Mouse (Mus musculus) liver, adult 2 months (tissue): Measurements from ENCODE around the gene Msrb1. TPM values are rescaled to one million over a fixed set of nuclear protein-coding genes. Genes with fewer than 3 reads are reported as not detected.

Experiments used
- DNase-seq: peaks from one replicate; pipeline ENCODE4 v3.0.0-alpha.2; 2011; ENCODE audit warnings: low read depth, low spot score; ENCODE audit errors: extremely low read depth
- H3K27ac ChIP-seq: fragments of 200-500 bp; replicated peaks from 2 replicates; pipeline ENCODE4 v1.5.1; 2012; ENCODE audit warnings: low read depth, mild to moderate bottlenecking, control low read depth, inconsistent platforms, low read length; ENCODE audit not compliant: insufficient read depth
- H3K27me3 ChIP-seq: fragments of 200-500 bp; 2 replicates; pipeline ENCODE4 v1.6.1; 2012; ENCODE audit warnings: mild to moderate bottlenecking, moderate library complexity, low read length, inconsistent platforms; ENCODE audit not compliant: control insufficient read depth, insufficient read depth
- H3K36me3 ChIP-seq: fragments of 200-500 bp; 2 replicates; pipeline ENCODE4 v1.6.1; 2012; ENCODE audit warnings: low read length, inconsistent platforms; ENCODE audit not compliant: control insufficient read depth, insufficient read depth
- H3K4me1 ChIP-seq: fragments of 200-500 bp; 2 replicates; pipeline ENCODE4 v1.6.1; 2011; ENCODE audit warnings: low read length; ENCODE audit not compliant: control insufficient read depth, insufficient read depth
- H3K4me3 ChIP-seq: fragments of 200-500 bp; 2 replicates; pipeline ENCODE4 v1.5.1; 2011; ENCODE audit warnings: low read depth, mild to moderate bottlenecking, control low read depth, low read length, moderate library complexity; ENCODE audit not compliant: insufficient read depth
- H3K79me2 ChIP-seq: fragments of 200-500 bp; 2 replicates; pipeline ENCODE4 v1.6.1; 2012; ENCODE audit warnings: inconsistent platforms, mild to moderate bottlenecking, low read length, moderate library complexity; ENCODE audit not compliant: control insufficient read depth, insufficient read depth
- H3K9ac ChIP-seq: fragments of 200-500 bp; 2 replicates; pipeline ENCODE4 v1.6.1; 2012; ENCODE audit warnings: low read depth, mild to moderate bottlenecking, control low read depth, inconsistent platforms, low read length
- CTCF ChIP-seq: fragments of 200-500 bp; IDR thresholded peaks from 2 replicates; pipeline ENCODE4 v1.5.1; 2011; ENCODE audit warnings: low read depth, low read length, control low read depth
- POLR2A ChIP-seq: fragments of 200-500 bp; IDR thresholded peaks from 2 replicates; pipeline ENCODE4 v1.6.1; 2011; ENCODE audit warnings: low read length, control low read depth; ENCODE audit not compliant: insufficient read depth; ENCODE audit errors: extremely low read depth
- WGBS: fragments of 180-500 bp; shearing (Covaris S2); methylation state at CpG from one replicate; pipeline ENCODE4 v1.1.7; 2018; 5-methylcytosine and 5-hydroxymethylcytosine counted together
- polyA plus RNA-seq: library from polyadenylated mRNA; depleted of rRNA; stranded (reverse); fragments of >200 nt; gene quantifications from 2 replicates; pipeline ENCODE4 v1.2.3, GENCODE M21; 2012
- total RNA-seq: library from RNA; depleted of rRNA; stranded (reverse); fragments of >200 nt; gene quantifications from 2 replicates; pipeline ENCODE4 v1.2.3, GENCODE M21; 2014

Msrb1 gene
- total and polyA plus RNA-seq, 2 experiments = 184 to 506 TPM

GRCm38 (mm10) chr17:24751528-24751927 is 15.1 kb downstream of the Msrb1 start:
- no peak overlapping the region for H3K27ac ChIP-seq
- H3K79me2 ChIP-seq = no peaks in the 10 kb centered on the region
- H3K4me3 ChIP-seq = no peak overlapping the region
- DNase-seq = no peak
- no peaks in the 10 kb centered on the region for H3K36me3 ChIP-seq
- WGBS = 38% methylated on average over 4 of the region's 4 CpGs
- peaks cover 7% of the 10 kb centered on the region; the same call in 1 of the 2 replicates for H3K27me3 ChIP-seq
- no peak overlapping the region for H3K9ac ChIP-seq
- peaks cover 6% of the 10 kb centered on the region; the same call in 1 of the 2 replicates for H3K4me1 ChIP-seq
- TF ChIP-seq POLR2A = no peak
- no peak for TF ChIP-seq CTCF

GRCm38 (mm10) chr17:24752415-24753394 is 16.3 kb downstream of the Msrb1 start, which contains the start of gene Hs3st6:
Gene Hs3st6, plus strand, starts transcription at chr17:24752988.
- Histone ChIP-seq H3K9ac (peak within 1 kb of the TSS; percentile 65), H3K4me3 (peak within 1 kb of the TSS; percentile 55), H3K36me3 (no peaks in the 10 kb centered on the region), H3K79me2 (no peaks in the 10 kb centered on the region), H3K4me1 (peaks cover 6% of the 10 kb centered on the region; the same call in 1 of the 2 replicates), H3K27ac (no peak within 1 kb of the TSS), H3K27me3 (peaks cover 7% of the 10 kb centered on the region; the same call in 1 of the 2 replicates)
- WGBS = under 1% methylated on average over 76 of the region's 82 CpGs
- TF ChIP-seq CTCF (no peak), POLR2A (0 out of 2 replicates have a peak, but pooled peaks have one; percentile 27)
- DNase-seq = no peak

DNA sequence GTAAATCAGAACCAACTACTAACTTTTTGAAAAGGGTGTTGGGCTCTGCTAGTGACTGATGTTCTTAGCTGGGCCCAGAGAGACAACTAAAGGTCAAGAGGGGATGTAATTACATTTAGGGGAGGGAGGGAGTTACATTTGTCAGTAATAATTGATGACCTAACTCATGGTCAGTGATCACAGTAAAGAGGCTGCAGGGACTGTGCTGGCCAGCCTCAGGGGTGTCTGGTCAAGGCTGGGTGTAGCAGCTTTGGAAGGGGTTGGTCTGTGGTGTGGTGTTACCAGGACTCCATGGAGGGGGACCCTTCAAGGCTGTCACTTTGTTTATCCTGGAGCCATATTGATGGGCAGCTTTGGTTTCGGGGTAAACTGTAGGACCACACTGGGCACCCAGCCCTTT is 21.0 kb downstream of the Msrb1 start:
- no peak for DNase-seq
- H3K27ac ChIP-seq = no peak overlapping the region
- no peak overlapping the region for H3K9ac ChIP-seq
- peaks cover 5% of the 10 kb centered on the region; the same call in 1 of the 2 replicates for H3K4me1 ChIP-seq
- no peak overlapping the region for H3K4me3 ChIP-seq
- H3K79me2 ChIP-seq = no peaks in the 10 kb centered on the region
- no peaks in the 10 kb centered on the region for H3K36me3 ChIP-seq
- WGBS = 90% methylated on average over 1 of the region's 1 CpGs
- TF ChIP-seq CTCF = no peak
- TF ChIP-seq POLR2A = no peak
- peaks cover 7% of the 10 kb centered on the region; the same call in 1 of the 2 replicates for H3K27me3 ChIP-seq

GRCm38 (mm10) chr17:24761121-24761520 is 24.7 kb downstream of the Msrb1 start:
- no peaks in the 10 kb centered on the region for H3K79me2 ChIP-seq
- H3K27me3 ChIP-seq = no peaks in the 10 kb centered on the region
- H3K27ac ChIP-seq = no peak overlapping the region
- no peaks in the 10 kb centered on the region for H3K4me1 ChIP-seq
- H3K9ac ChIP-seq = no peak overlapping the region
- TF ChIP-seq POLR2A (no peak), CTCF (no peak)
- no peak for DNase-seq
- 64% methylated on average over 5 of the region's 5 CpGs for WGBS
- H3K4me3 ChIP-seq = no peak overlapping the region
- no peaks in the 10 kb centered on the region for H3K36me3 ChIP-seq

DNA sequence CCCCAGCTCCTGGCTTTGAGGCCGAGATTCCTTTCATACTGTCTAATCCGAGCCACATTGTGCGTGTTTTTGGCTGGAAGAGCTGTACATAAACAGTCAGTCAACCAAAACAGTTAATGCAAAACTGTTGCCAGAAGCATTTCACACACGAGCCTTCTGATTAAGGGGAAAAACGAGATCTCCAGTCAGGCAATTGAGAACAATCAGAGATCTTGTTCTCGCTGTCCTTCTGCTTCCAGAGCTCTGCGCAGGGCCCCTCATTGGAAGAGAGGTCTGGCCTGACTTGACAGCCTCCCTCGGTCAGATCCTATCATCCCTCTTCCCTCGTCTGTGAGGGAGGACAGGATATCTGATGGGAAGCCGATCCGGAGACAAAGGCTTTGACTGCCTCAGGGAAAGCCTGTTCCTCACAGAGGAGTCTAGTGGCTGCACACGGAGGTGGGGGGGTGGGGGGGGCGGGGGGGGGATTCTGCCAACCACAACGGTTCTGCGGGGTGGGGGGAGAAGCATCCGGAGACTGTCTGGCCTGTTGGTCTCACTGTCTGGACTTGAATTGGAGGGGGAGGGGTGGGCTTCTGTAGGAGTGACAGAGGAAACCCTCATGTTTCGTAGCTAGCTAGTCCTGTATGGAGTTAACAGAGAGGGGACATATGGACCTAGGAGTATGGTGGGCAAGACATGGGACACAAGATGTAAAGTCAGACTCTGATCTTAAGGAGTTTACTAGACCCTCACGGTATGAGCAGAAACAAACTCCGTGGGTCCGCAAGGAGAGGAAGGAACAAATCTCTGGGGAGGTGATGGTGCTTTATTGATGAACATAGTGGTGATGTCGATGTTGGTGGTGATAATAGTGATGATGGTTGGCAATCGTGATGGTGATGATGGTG is 28.8 kb downstream of the Msrb1 start:
- Histone ChIP-seq H3K9ac (no peak overlapping the region), H3K27ac (no peak overlapping the region), H3K4me1 (no peaks in the 10 kb centered on the region), H3K79me2 (no peaks in the 10 kb centered on the region), H3K36me3 (no peaks in the 10 kb centered on the region), H3K4me3 (no peak overlapping the region), H3K27me3 (no peaks in the 10 kb centered on the region)
- no peak for DNase-seq
- TF ChIP-seq CTCF = no peak
- no peak for TF ChIP-seq POLR2A
- 63% methylated on average over 21 of the region's 22 CpGs for WGBS
